Mouse (Mus musculus) stomach, embryonic 14.5 days (tissue): ENCODE measurements around the gene Sptan1. TPM values are rescaled to one million over a fixed set of nuclear protein-coding genes. Genes with fewer than 3 reads are reported as not detected.

Source experiments
- ATAC-seq: fragments of 200-750 bp; cut with Nextera tagmentation; 2 replicates; pipeline ENCODE4 v1.8.0; 2017; ENCODE audit warnings: low read depth, moderate TSS enrichment; ENCODE audit not compliant: insufficient number of reproducible peaks, insufficient read depth, low FRiP score
- H3K27ac ChIP-seq: fragments of 300-500 bp; sonication (generic); 2 replicates; pipeline ENCODE4 v1.5.1; 2014; ENCODE audit warnings: mild to moderate bottlenecking, low read length, moderate library complexity, mixed read lengths
- H3K27me3 ChIP-seq: fragments of 300-500 bp; sonication (generic); 2 replicates; pipeline ENCODE4 v1.6.1; 2014; ENCODE audit warnings: low read length, control low read depth, mixed read lengths; ENCODE audit not compliant: control insufficient read depth, insufficient read depth
- H3K36me3 ChIP-seq: fragments of 300-500 bp; sonication (generic); 2 replicates; pipeline ENCODE4 v1.6.1; 2014; ENCODE audit warnings: mild to moderate bottlenecking, control low read depth, low read length, moderate library complexity, mixed read lengths; ENCODE audit not compliant: control insufficient read depth, insufficient read depth
- H3K4me1 ChIP-seq: fragments of 300-500 bp; sonication (generic); 2 replicates; pipeline ENCODE4 v1.6.1; 2014; ENCODE audit warnings: low read length, control low read depth, mixed read lengths; ENCODE audit not compliant: control insufficient read depth, insufficient read depth
- H3K4me2 ChIP-seq: fragments of 300-500 bp; sonication (generic); replicated peaks from 2 replicates; pipeline ENCODE4 v1.6.1; 2014; ENCODE audit warnings: low read depth, low read length, control low read depth
- H3K4me3 ChIP-seq: fragments of 300-500 bp; sonication (generic); 2 replicates; pipeline ENCODE4 v1.5.1; 2014; ENCODE audit warnings: low read depth, low read length, control low read depth
- H3K9ac ChIP-seq: fragments of 300-500 bp; sonication (generic); replicated peaks from 2 replicates; pipeline ENCODE4 v1.6.1; 2014; ENCODE audit warnings: low read depth, mild to moderate bottlenecking, control low read depth, low read length, moderate library complexity, mixed read lengths
- H3K9me3 ChIP-seq: fragments of 300-500 bp; sonication (generic); 2 replicates; pipeline ENCODE4 v1.6.1; 2016; ENCODE audit warnings: low read depth, low read length, control low read depth; ENCODE audit not compliant: control insufficient read depth
- WGBS: fragments of 180-500 bp; shearing (Covaris S2); extraction: QIAGEN DNeasy Blood & Tissue Kit; methylation state at CpG from one replicate; pipeline ENCODE4 v1.1.7; 2014; 5-methylcytosine and 5-hydroxymethylcytosine counted together
- polyA plus RNA-seq: library from polyadenylated mRNA; unstranded; fragments of >200 nt; fragmentation: Nextera tagmentation; extraction: Ambion mirVana; gene quantifications from 2 replicates; pipeline ENCODE4 v1.2.1, GENCODE M21; 2014

The Sptan1 gene
- polyA plus RNA-seq, 1 experiment from 2014 or later: 136 TPM

GRCm38 (mm10) chr2:30014326-30014966 is 49.1 kb downstream of the Sptan1 start:
- Histone ChIP-seq H3K36me3 (peaks cover 86% of the 10 kb centered on the region), H3K9ac (no peak overlapping the region), H3K9me3 (no peaks in the 10 kb centered on the region), H3K4me3 (no peak overlapping the region), H3K27me3 (no peaks in the 10 kb centered on the region), H3K4me1 (no peaks in the 10 kb centered on the region), H3K27ac (no peak overlapping the region), H3K4me2 (no peak overlapping the region)
- ATAC-seq: no peak
- 90% methylated on average over 11 of the region's 11 CpGs for WGBS

DNA sequence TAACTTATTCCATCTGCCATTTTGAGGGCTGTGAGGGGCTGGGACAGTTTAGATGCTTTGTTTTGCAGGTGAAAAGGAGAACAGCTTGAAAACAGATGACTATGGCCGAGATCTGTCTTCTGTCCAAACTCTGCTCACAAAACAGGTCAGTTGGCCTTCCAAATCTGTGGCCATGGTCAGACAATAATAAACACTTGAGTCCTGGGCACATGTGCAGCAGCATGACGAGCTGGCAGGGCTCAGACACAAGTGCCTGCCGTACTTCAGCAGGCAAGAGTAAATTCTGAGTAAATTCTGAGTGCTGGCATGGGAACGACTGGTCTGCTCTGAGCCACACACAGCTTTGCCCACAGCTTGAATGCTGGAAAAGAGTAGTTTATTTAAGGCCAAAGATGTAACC is 60.1 kb downstream of the Sptan1 start:
- no peak for ATAC-seq
- no peaks in the 10 kb centered on the region for H3K27me3 ChIP-seq
- no peak overlapping the region for H3K4me3 ChIP-seq
- H3K9ac ChIP-seq: no peak overlapping the region
- no peak overlapping the region for H3K4me2 ChIP-seq
- H3K9me3 ChIP-seq: no peaks in the 10 kb centered on the region
- H3K27ac ChIP-seq: no peak overlapping the region
- H3K36me3 ChIP-seq: peaks cover 92% of the 10 kb centered on the region
- WGBS: 84% methylated on average over 4 of the region's 4 CpGs
- H3K4me1 ChIP-seq: no peaks in the 10 kb centered on the region

- H3K9me3 ChIP-seq: no peaks in the 10 kb centered on the region
- H3K4me2 ChIP-seq: no peak overlapping the region
- ATAC-seq: no peak
- 95% methylated on average over 5 of the region's 5 CpGs for WGBS
- H3K27ac ChIP-seq: no peak overlapping the region
- peaks cover 92% of the 10 kb centered on the region for H3K36me3 ChIP-seq
- H3K9ac ChIP-seq: no peak overlapping the region
- no peak overlapping the region for H3K4me3 ChIP-seq
- H3K27me3 ChIP-seq: no peaks in the 10 kb centered on the region
- no peaks in the 10 kb centered on the region for H3K4me1 ChIP-seq
These were observed 61.6 kb downstream of the Sptan1 start for GRCm38 (mm10) chr2:30026997-30027396.

DNA sequence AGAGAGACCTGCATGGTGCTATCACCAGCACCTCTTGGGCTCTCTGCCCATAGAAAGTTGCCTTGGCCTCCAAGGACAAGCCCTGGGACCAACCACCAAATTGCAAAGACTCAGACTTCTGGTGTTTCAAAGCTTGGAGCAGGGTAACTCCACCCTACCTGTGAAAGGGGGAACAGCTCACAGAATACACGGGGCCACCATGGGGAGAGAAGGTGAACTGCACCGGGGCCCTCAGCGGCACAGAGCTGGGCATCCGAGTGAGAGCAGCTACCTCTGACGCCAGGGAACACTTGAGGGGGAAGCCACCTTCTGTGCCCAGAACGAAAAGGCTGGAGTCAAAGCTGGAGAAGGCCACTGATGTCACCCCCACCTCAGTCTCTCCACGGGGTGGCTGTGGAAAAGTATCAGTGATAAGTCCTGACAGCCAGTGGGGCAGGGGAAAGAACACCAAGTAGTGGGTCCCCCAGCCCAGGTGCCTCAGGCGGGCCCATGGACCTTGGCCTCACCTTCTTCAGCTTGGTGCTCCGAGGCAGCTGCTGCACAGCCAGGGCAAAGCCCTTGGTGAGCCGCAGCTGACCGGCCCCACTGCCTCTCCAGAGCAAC is 67.0 kb downstream of the Sptan1 start:
- WGBS: 60% methylated on average over 11 of the region's 11 CpGs
- Histone ChIP-seq H3K27ac (no peak overlapping the region), H3K4me3 (no peak overlapping the region), H3K36me3 (peaks cover 54% of the 10 kb centered on the region), H3K4me1 (no peaks in the 10 kb centered on the region), H3K9me3 (no peaks in the 10 kb centered on the region), H3K4me2 (no peak overlapping the region), H3K9ac (no peak overlapping the region), H3K27me3 (no peaks in the 10 kb centered on the region)
- no peak for ATAC-seq

GRCm38 (mm10) chr2:30032957-30033356 is 67.6 kb downstream of the Sptan1 start:
- Histone ChIP-seq H3K4me1 (no peaks in the 10 kb centered on the region), H3K4me2 (no peak overlapping the region), H3K36me3 (peaks cover 48% of the 10 kb centered on the region), H3K27me3 (no peaks in the 10 kb centered on the region), H3K4me3 (no peak overlapping the region), H3K27ac (no peak overlapping the region), H3K9ac (no peak overlapping the region), H3K9me3 (no peaks in the 10 kb centered on the region)
- no peak for ATAC-seq
- WGBS: 79% methylated on average over 6 of the region's 6 CpGs

GRCm38 (mm10) chr2:30037762-30038161 is 72.4 kb downstream of the Sptan1 start:
- H3K4me1 ChIP-seq: no peaks in the 10 kb centered on the region
- H3K4me3 ChIP-seq: no peak overlapping the region
- H3K36me3 ChIP-seq: peaks cover 3% of the 10 kb centered on the region; the same call in 1 of the 2 replicates
- H3K27ac ChIP-seq: no peak overlapping the region
- ATAC-seq: no peak
- H3K4me2 ChIP-seq: no peak overlapping the region
- H3K9ac ChIP-seq: no peak overlapping the region
- H3K9me3 ChIP-seq: no peaks in the 10 kb centered on the region
- no peaks in the 10 kb centered on the region for H3K27me3 ChIP-seq
- 82% methylated on average over 2 of the region's 2 CpGs for WGBS

- no peak overlapping the region for H3K27ac ChIP-seq
- ATAC-seq: no peak
- H3K4me1 ChIP-seq: no peaks in the 10 kb centered on the region
- H3K4me2 ChIP-seq: no peak overlapping the region
- no peaks in the 10 kb centered on the region; the same call in 1 of the 2 replicates for H3K36me3 ChIP-seq
- 90% methylated on average over 10 of the region's 10 CpGs for WGBS
- H3K4me3 ChIP-seq: no peak overlapping the region
- no peaks in the 10 kb centered on the region for H3K27me3 ChIP-seq
- no peak overlapping the region for H3K9ac ChIP-seq
- no peaks in the 10 kb centered on the region for H3K9me3 ChIP-seq
These were observed 73.0 kb downstream of the Sptan1 start for GRCm38 (mm10) chr2:30038370-30038769.

DNA sequence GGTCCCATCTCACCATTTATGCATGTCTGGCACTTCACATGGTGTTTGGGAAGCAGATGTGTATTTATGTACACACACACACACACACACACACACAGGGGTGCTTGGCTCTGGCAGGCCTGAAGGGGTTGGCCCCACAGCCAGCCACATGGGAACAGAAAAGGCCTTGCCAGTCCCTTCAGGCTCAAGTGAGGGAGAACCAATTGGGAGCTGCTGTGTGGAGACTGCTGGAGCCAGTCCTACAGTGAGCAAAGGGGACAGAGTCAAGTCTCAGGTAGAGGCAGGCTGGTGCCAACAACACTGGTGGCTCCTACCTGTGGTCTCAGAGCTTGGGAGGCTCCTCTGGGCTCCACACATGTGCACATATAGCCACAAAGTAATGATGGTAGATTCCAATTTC is 74.3 kb downstream of the Sptan1 start:
- no peak overlapping the region for H3K4me2 ChIP-seq
- no peak overlapping the region for H3K4me3 ChIP-seq
- no peaks in the 10 kb centered on the region for H3K4me1 ChIP-seq
- no peak overlapping the region for H3K9ac ChIP-seq
- H3K9me3 ChIP-seq: no peaks in the 10 kb centered on the region
- H3K27me3 ChIP-seq: no peaks in the 10 kb centered on the region
- H3K27ac ChIP-seq: no peak overlapping the region
- ATAC-seq: no peak
- H3K36me3 ChIP-seq: no peaks in the 10 kb centered on the region; the same call in 1 of the 2 replicates

DNA sequence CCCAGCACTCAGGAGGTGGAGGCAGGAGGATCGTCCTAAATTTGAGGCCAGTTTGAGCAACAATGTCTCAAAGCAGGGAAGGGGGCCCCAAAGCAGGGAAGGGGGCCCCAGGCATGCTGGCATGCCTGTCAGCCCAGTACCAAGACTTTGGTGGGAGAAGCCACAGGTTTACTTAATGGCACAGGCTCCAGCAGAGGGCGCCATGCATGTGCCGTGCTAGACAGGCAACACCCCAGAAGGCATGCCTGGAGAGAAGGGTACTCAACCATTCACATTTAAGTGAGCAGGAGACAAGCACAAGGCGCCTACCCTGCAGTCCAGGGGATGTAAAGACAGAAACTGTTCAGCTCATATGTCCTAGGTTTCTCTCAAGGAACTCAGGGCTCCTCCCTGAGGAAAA is 77.1 kb downstream of the Sptan1 start:
- 9% methylated on average over 4 of the region's 4 CpGs for WGBS
- H3K27ac ChIP-seq: no peak overlapping the region
- no peaks in the 10 kb centered on the region for H3K9me3 ChIP-seq
- no peaks in the 10 kb centered on the region for H3K4me1 ChIP-seq
- no peak overlapping the region for H3K9ac ChIP-seq
- no peak overlapping the region for H3K4me2 ChIP-seq
- H3K4me3 ChIP-seq: no peak overlapping the region
- H3K36me3 ChIP-seq: no peaks in the 10 kb centered on the region; the same call in 1 of the 2 replicates
- peak; percentile 64; the same call in 1 of the 2 replicates for ATAC-seq
- no peaks in the 10 kb centered on the region for H3K27me3 ChIP-seq
